Mouse (Mus musculus): ENCODE measurements around the gene Herc1. TPM values are rescaled to one million over a fixed set of nuclear protein-coding genes. Genes with fewer than 3 reads are reported as not detected.

The Herc1 gene
- polyA plus RNA-seq, 1 experiment: 9.9 TPM

GRCm38 (mm10) chr9:66423492-66423891, 73.2 kb downstream of the Herc1 start:
- TF ChIP-seq TCF12 (IDR thresholded peaks at IDR 0.05; ENCODE audit: insufficient read depth, poor library complexity, severe bottlenecking) (no peak), REST (IDR thresholded peaks at IDR 0.05; ENCODE audit: insufficient read depth, insufficient read length) (no peak), MYOG (IDR thresholded peaks at IDR 0.05; ENCODE audit: control insufficient read depth in 1 of 3, insufficient read depth in 1 of 3, insufficient read length in 2 of 3, low read depth in 2 of 3) (no peak), TCF3 (IDR thresholded peaks at IDR 0.05; ENCODE audit: insufficient read length, low read depth) (no peak), MYOD1 (IDR thresholded peaks at IDR 0.05; ENCODE audit: control insufficient read depth in 1 of 3, insufficient read length in 2 of 3, low read depth in 2 of 3) (no peak), USF1 (IDR thresholded peaks at IDR 0.05; ENCODE audit: low read depth) (no peak), SRF (IDR thresholded peaks at IDR 0.05; ENCODE audit: control insufficient read depth, insufficient read length, low read depth) (no peak), POLR2A (IDR thresholded peaks at IDR 0.05; ENCODE audit: insufficient read length, low read depth) (no peak), E2F4 (IDR thresholded peaks at IDR 0.05; ENCODE audit: insufficient read depth) (no peak)
- no peaks in the 10 kb centered on the region for H3K27me3 ChIP-seq (ENCODE audit: control insufficient read depth, insufficient read depth, insufficient read length)
- H3ac ChIP-seq (ENCODE audit: control insufficient read depth, insufficient read length): no peak overlapping the region
- H3K4me2 ChIP-seq (ENCODE audit: low read depth): no peak overlapping the region
- no peak overlapping the region for H3K4me3 ChIP-seq
- peaks cover 41% of the 10 kb centered on the region for H3K36me3 ChIP-seq (ENCODE audit: control insufficient read depth, insufficient read depth)
- H3K79me2 ChIP-seq (ENCODE audit: control insufficient read depth, insufficient read depth): no peaks in the 10 kb centered on the region

DNA sequence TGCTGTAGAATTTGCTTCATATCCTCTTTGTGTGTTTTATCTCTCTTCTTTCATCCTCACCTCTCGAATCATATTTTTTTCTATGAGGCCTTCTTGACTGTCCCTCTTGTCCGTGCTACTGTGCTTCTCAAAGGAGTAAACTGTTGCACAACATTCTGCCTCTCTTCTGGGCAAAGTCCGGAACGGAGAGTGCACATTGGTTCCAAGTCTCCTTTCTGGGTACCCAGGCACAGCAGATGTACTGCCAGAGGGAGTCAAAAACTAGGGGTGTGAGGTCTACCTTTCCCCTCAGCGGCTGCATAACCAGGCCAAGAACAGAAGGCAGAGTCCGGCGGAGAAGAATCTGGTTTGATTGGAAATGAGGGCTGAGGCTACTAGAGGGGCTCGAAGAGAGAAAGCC, 89.8 kb downstream of the Herc1 start:
- Histone ChIP-seq H3K4me2 (ENCODE audit: low read depth) (no peak overlapping the region), H3K79me2 (ENCODE audit: control insufficient read depth, insufficient read depth) (no peaks in the 10 kb centered on the region), H3ac (ENCODE audit: control insufficient read depth, insufficient read length) (no peak overlapping the region), H3K4me3 (no peak overlapping the region), H3K36me3 (ENCODE audit: control insufficient read depth, insufficient read depth) (peaks cover 53% of the 10 kb centered on the region), H3K27me3 (ENCODE audit: control insufficient read depth, insufficient read depth, insufficient read length) (no peaks in the 10 kb centered on the region)
- TF ChIP-seq MYOG (IDR thresholded peaks at IDR 0.05; ENCODE audit: control insufficient read depth in 1 of 3, insufficient read depth in 1 of 3, insufficient read length in 2 of 3, low read depth in 2 of 3) (no peak), E2F4 (IDR thresholded peaks at IDR 0.05; ENCODE audit: insufficient read depth) (no peak), MYOD1 (IDR thresholded peaks at IDR 0.05; ENCODE audit: control insufficient read depth in 1 of 3, insufficient read length in 2 of 3, low read depth in 2 of 3) (no peak), TCF12 (IDR thresholded peaks at IDR 0.05; ENCODE audit: insufficient read depth, poor library complexity, severe bottlenecking) (no peak), SRF (IDR thresholded peaks at IDR 0.05; ENCODE audit: control insufficient read depth, insufficient read length, low read depth) (no peak), USF1 (IDR thresholded peaks at IDR 0.05; ENCODE audit: low read depth) (no peak), TCF3 (IDR thresholded peaks at IDR 0.05; ENCODE audit: insufficient read length, low read depth) (no peak), CEBPB (IDR thresholded peaks at IDR 0.05; ENCODE audit: insufficient read depth, poor library complexity, severe bottlenecking) (no peak), POLR2AphosphoS2 (IDR thresholded peaks at IDR 0.05; ENCODE audit: insufficient read length, low read depth) (no peak), MAX (IDR thresholded peaks at IDR 0.05; ENCODE audit: low read depth) (no peak), POLR2A (IDR thresholded peaks at IDR 0.05; ENCODE audit: insufficient read length, low read depth) (no peak), REST (IDR thresholded peaks at IDR 0.05; ENCODE audit: insufficient read depth, insufficient read length) (no peak)

- TF ChIP-seq E2F4 (IDR thresholded peaks at IDR 0.05; ENCODE audit: insufficient read depth): no peak
- TF ChIP-seq POLR2AphosphoS2 (IDR thresholded peaks at IDR 0.05; ENCODE audit: insufficient read length, low read depth): no peak
- no peak for TF ChIP-seq POLR2A (IDR thresholded peaks at IDR 0.05; ENCODE audit: insufficient read length, low read depth)
- TF ChIP-seq SRF (IDR thresholded peaks at IDR 0.05; ENCODE audit: control insufficient read depth, insufficient read length, low read depth): no peak
- no peak for TF ChIP-seq TCF12 (IDR thresholded peaks at IDR 0.05; ENCODE audit: insufficient read depth, poor library complexity, severe bottlenecking)
- H3ac ChIP-seq (ENCODE audit: control insufficient read depth, insufficient read length): no peak overlapping the region
- no peaks in the 10 kb centered on the region for H3K27me3 ChIP-seq (ENCODE audit: control insufficient read depth, insufficient read depth, insufficient read length)
- no peak overlapping the region for H3K4me2 ChIP-seq (ENCODE audit: low read depth)
- H3K36me3 ChIP-seq (ENCODE audit: control insufficient read depth, insufficient read depth): peaks cover 59% of the 10 kb centered on the region
- no peak overlapping the region for H3K4me3 ChIP-seq
- no peaks in the 10 kb centered on the region for H3K79me2 ChIP-seq (ENCODE audit: control insufficient read depth, insufficient read depth)
Observed at GRCm38 (mm10) chr9:66448253-66448652, 98.0 kb downstream of the Herc1 start.

- Histone ChIP-seq H3K27me3 (ENCODE audit: control insufficient read depth, insufficient read depth, insufficient read length) (no peaks in the 10 kb centered on the region), H3ac (ENCODE audit: control insufficient read depth, insufficient read length) (no peak overlapping the region), H3K79me2 (ENCODE audit: control insufficient read depth, insufficient read depth) (no peaks in the 10 kb centered on the region), H3K4me2 (ENCODE audit: low read depth) (no peak overlapping the region), H3K36me3 (ENCODE audit: control insufficient read depth, insufficient read depth) (peaks cover 42% of the 10 kb centered on the region), H3K4me3 (no peak overlapping the region)
- TF ChIP-seq E2F4 (IDR thresholded peaks at IDR 0.05; ENCODE audit: insufficient read depth) (no peak), MYOD1 (IDR thresholded peaks at IDR 0.05; ENCODE audit: control insufficient read depth in 1 of 3, insufficient read length in 2 of 3, low read depth in 2 of 3) (no peak), CEBPB (IDR thresholded peaks at IDR 0.05; ENCODE audit: insufficient read depth, poor library complexity, severe bottlenecking) (no peak), POLR2AphosphoS2 (IDR thresholded peaks at IDR 0.05; ENCODE audit: insufficient read length, low read depth) (no peak), MAX (IDR thresholded peaks at IDR 0.05; ENCODE audit: low read depth) (no peak), REST (IDR thresholded peaks at IDR 0.05; ENCODE audit: insufficient read depth, insufficient read length) (no peak), TCF12 (IDR thresholded peaks at IDR 0.05; ENCODE audit: insufficient read depth, poor library complexity, severe bottlenecking) (no peak), POLR2A (IDR thresholded peaks at IDR 0.05; ENCODE audit: insufficient read length, low read depth) (no peak), SRF (IDR thresholded peaks at IDR 0.05; ENCODE audit: control insufficient read depth, insufficient read length, low read depth) (no peak), USF1 (IDR thresholded peaks at IDR 0.05; ENCODE audit: low read depth) (no peak), MYOG (IDR thresholded peaks at IDR 0.05; ENCODE audit: control insufficient read depth in 1 of 3, insufficient read depth in 1 of 3, insufficient read length in 2 of 3, low read depth in 2 of 3) (no peak), TCF3 (IDR thresholded peaks at IDR 0.05; ENCODE audit: insufficient read length, low read depth) (no peak)
Observed at GRCm38 (mm10) chr9:66465087-66465486, 114.8 kb downstream of the Herc1 start.

- Histone ChIP-seq H3K4me3 (no peak overlapping the region), H3K4me2 (ENCODE audit: low read depth) (no peak overlapping the region), H3K79me2 (ENCODE audit: control insufficient read depth, insufficient read depth) (no peaks in the 10 kb centered on the region), H3K36me3 (ENCODE audit: control insufficient read depth, insufficient read depth) (peaks cover 38% of the 10 kb centered on the region), H3K27me3 (ENCODE audit: control insufficient read depth, insufficient read depth, insufficient read length) (no peaks in the 10 kb centered on the region), H3ac (ENCODE audit: control insufficient read depth, insufficient read length) (no peak overlapping the region)
- no peak for TF ChIP-seq MYOD1 (IDR thresholded peaks at IDR 0.05; ENCODE audit: control insufficient read depth in 1 of 3, insufficient read length in 2 of 3, low read depth in 2 of 3)
- no peak for TF ChIP-seq MAX (IDR thresholded peaks at IDR 0.05; ENCODE audit: low read depth)
- TF ChIP-seq MYOG (IDR thresholded peaks at IDR 0.05; ENCODE audit: control insufficient read depth in 1 of 3, insufficient read depth in 1 of 3, insufficient read length in 2 of 3, low read depth in 2 of 3): no peak
- TF ChIP-seq E2F4 (IDR thresholded peaks at IDR 0.05; ENCODE audit: insufficient read depth): no peak
- TF ChIP-seq USF1 (IDR thresholded peaks at IDR 0.05; ENCODE audit: low read depth): no peak
- no peak for TF ChIP-seq POLR2AphosphoS2 (IDR thresholded peaks at IDR 0.05; ENCODE audit: insufficient read length, low read depth)
- TF ChIP-seq CEBPB (IDR thresholded peaks at IDR 0.05; ENCODE audit: insufficient read depth, poor library complexity, severe bottlenecking): no peak
- no peak for TF ChIP-seq TCF3 (IDR thresholded peaks at IDR 0.05; ENCODE audit: insufficient read length, low read depth)
- TF ChIP-seq POLR2A (IDR thresholded peaks at IDR 0.05; ENCODE audit: insufficient read length, low read depth): no peak
- no peak for TF ChIP-seq REST (IDR thresholded peaks at IDR 0.05; ENCODE audit: insufficient read depth, insufficient read length)
- TF ChIP-seq SRF (IDR thresholded peaks at IDR 0.05; ENCODE audit: control insufficient read depth, insufficient read length, low read depth): no peak
Observed at GRCm38 (mm10) chr9:66477785-66478184, 127.5 kb downstream of the Herc1 start.
